ENCODE assay signal across 26 mouse cellular contexts in the genomic region with DNA sequence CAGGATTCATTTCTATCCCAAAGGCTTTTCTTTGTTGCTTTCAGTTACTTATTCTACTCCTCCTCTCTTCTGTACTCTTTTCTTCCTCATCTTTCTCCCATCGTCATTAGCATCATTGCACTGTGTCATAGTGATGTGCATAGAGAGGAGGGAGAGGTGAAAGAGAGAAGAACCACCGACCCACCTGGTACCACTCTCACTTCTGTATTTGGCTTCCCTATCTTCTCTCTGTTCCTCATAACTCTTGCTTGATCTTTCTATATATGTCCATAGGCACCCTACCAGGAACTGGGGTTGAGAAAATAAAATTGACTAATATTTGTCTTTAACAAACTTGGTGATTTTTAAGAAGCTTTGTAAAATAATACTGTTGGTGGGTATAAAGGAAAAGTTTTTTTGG. TPM values are rescaled to one million over a fixed set of nuclear protein-coding genes. Genes with fewer than 3 reads are reported as not detected.
"Had no signal": no experiment of that assay in that cellular context is flagged by ENCODE, and none has a peak within 500 bp of the region (broad histone marks: within the 10 kb centered on the region; RNA-seq: fewer than 3 reads in every experiment).

No protein-coding gene starts in this region.

- ATAC-seq: intestine, embryonic 15.5 days; liver, embryonic 12.5 days; midbrain, embryonic 15.5 days had no signal

- H3K4me3 ChIP-seq: intestine, embryonic 15.5 days; kidney, embryonic 15.5 days; limb, embryonic 10.5 days; limb, embryonic 13.5 days; liver, embryonic 12.5 days; liver, embryonic 15.5 days; lung, embryonic 15.5 days; midbrain, embryonic 12.5 days; midbrain, embryonic 15.5 days; myocyte; neural tube, embryonic 13.5 days had no signal

- H3K27ac ChIP-seq: intestine, embryonic 15.5 days; kidney, embryonic 15.5 days; limb, embryonic 10.5 days; limb, embryonic 13.5 days; liver, embryonic 12.5 days; liver, embryonic 15.5 days; lung, embryonic 15.5 days; midbrain, embryonic 12.5 days; midbrain, embryonic 15.5 days; neural tube, embryonic 13.5 days had no signal

- H3K4me2 ChIP-seq: intestine, embryonic 15.5 days; kidney, embryonic 15.5 days; limb, embryonic 13.5 days; liver, embryonic 12.5 days; liver, embryonic 15.5 days; lung, embryonic 15.5 days; midbrain, embryonic 12.5 days; midbrain, embryonic 15.5 days; neural tube, embryonic 13.5 days had no signal

- H3K9me3 ChIP-seq: intestine, embryonic 15.5 days; kidney, embryonic 15.5 days; limb, embryonic 10.5 days; limb, embryonic 13.5 days; liver, embryonic 12.5 days; liver, embryonic 15.5 days; lung, embryonic 15.5 days; midbrain, embryonic 12.5 days; midbrain, embryonic 15.5 days; neural tube, embryonic 13.5 days had no signal

- DNase-seq: kidney, adult 11 months; kidney, adult 8-10 months; kidney, postnatal 10 days; kidney, postnatal 4 days; liver; lung, adult 18-20 months; lung, postnatal 14 days; lung, postnatal 4 days; thymus, adult 18-20 months; thymus, postnatal 36 days had no signal

- H3K36me3 ChIP-seq: intestine, embryonic 15.5 days; kidney, embryonic 15.5 days; limb, embryonic 10.5 days; limb, embryonic 13.5 days; liver, embryonic 12.5 days; liver, embryonic 15.5 days; lung, embryonic 15.5 days; midbrain, embryonic 12.5 days; midbrain, embryonic 15.5 days; neural tube, embryonic 13.5 days had no signal

- H3K9ac ChIP-seq: intestine, embryonic 15.5 days; kidney, embryonic 15.5 days; limb, embryonic 13.5 days; liver, embryonic 12.5 days; liver, embryonic 15.5 days; lung, embryonic 15.5 days; midbrain, embryonic 12.5 days; midbrain, embryonic 15.5 days; neural tube, embryonic 13.5 days had no signal

- H3K27me3 ChIP-seq: intestine, embryonic 15.5 days; kidney, embryonic 15.5 days; limb, embryonic 13.5 days; liver, embryonic 12.5 days; liver, embryonic 15.5 days; lung, embryonic 15.5 days; midbrain, embryonic 12.5 days; midbrain, embryonic 15.5 days; neural tube, embryonic 13.5 days had no signal

- H3K4me1 ChIP-seq: intestine, embryonic 15.5 days; kidney, embryonic 15.5 days; limb, embryonic 10.5 days; limb, embryonic 13.5 days; liver, embryonic 12.5 days; liver, embryonic 15.5 days; lung, embryonic 15.5 days; midbrain, embryonic 15.5 days had no signal

RNA-seq across cellular contexts. Expression of gene Neurod4, which starts 3.5 kb away (rescaled TPM):
- total RNA-seq: megakaryocyte progenitor cell, adult 5-6 weeks had no signal
- polyA plus RNA-seq: kidney, embryonic 15.5 days; limb, embryonic 13.5 days; liver, embryonic 12.5 days; liver, embryonic 15.5 days; lung, embryonic 15.5 days; myocyte; small intestine, adult 2 months; stomach, embryonic 16.5 days; testis, adult 2 months; urinary bladder, adult 2 months had no signal

RNA-seq across cellular contexts. Expression of gene Tespa1, which starts 46.2 kb away (rescaled TPM):
- polyA plus RNA-seq: limb, embryonic 10.5 days; midbrain, embryonic 12.5 days; myocyte; neural tube, embryonic 13.5 days; testis, adult 2 months had no signal
